Mouse (Mus musculus): ENCODE results near the gene Ranbp17. TPM values are rescaled to one million over a fixed set of nuclear protein-coding genes. Genes with fewer than 3 reads are reported as not detected.
"Not testable (repeated sequence)": the region's sequence is repeated elsewhere in the genome, so short reads cannot be mapped to it uniquely, and the experiment has no call there.

The Ranbp17 gene
- polyA plus RNA-seq, 1 experiment from 2014 or later = 4.1 TPM

DNA sequence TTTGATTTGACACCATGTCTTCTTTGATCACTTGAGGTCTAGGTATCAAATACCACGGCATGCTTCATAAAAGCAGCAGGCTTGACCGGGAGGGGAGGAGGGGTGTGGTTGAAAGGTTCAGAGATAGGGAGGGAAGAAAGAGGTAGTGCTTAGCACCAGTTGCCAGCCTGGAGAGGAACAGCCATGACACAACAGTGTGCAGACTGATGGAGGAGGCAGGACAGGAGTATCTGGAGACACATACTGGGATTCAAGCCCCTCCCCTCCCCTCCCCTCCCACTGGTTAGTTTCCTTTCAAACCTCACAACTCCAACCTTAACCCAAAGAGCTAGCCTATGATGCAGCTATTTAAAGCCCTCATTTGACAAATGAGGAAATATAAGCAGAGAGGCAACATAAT is 16.0 kb upstream of the Ranbp17 start:
- in situ Hi-C loops (cut with MboI; ENCODE audit: low pct_unique_long_range_greater_than_20kb) = no loop called here
- no peak for ATAC-seq
- H3K27me3 ChIP-seq = peaks cover 24% of the 10 kb centered on the region
- DNase-seq (ENCODE audit: low read depth, low spot score) = no peak
- POLR2A ChIA-PET = no interaction called here
- no peak for TF ChIP-seq CTCF (IDR thresholded peaks at IDR 0.05)
- CTCF ChIA-PET = no interaction called here

DNA sequence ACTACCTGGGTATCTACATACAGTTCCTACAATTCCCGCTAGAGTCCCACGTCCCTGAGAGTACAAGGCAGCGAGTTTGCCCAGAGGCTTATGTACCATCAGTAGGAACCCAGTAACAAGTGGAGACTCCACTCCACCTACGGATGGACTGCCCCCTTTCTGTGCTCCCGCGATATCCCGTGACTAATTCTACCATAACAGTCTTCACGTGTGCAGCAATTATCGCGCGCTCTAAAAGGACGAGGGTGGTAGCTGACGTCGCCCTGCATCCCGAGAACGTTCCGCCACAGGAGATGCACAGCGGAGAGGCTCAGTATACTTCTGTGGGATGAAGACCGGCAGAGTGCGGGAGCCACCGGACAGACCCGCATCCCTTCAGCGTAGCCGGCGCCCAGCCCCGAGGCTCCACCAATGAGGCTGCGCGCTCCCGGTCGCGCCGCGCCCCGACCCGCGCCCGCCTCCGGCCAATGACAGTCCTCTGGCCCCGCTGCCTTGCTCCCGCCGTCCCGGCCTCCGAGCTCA is 631 bp downstream of the Ranbp17 start:
- in situ Hi-C loops (cut with MboI; ENCODE audit: low pct_unique_long_range_greater_than_20kb) = no loop called here
- TF ChIP-seq CTCF (IDR thresholded peaks at IDR 0.05) = peak; percentile 40
- ChIA-PET POLR2A (no interaction called here), CTCF (no interaction called here)
- peak; percentile 96 for ATAC-seq
- peak; percentile 46 for DNase-seq (ENCODE audit: low read depth, low spot score)
- H3K27me3 ChIP-seq = no peaks in the 10 kb centered on the region

GRCm38 (mm10) chr11:33509401-33509800 is 4.1 kb downstream of the Ranbp17 start:
- TF ChIP-seq CTCF (IDR thresholded peaks at IDR 0.05) = no peak
- CTCF ChIA-PET = no interaction called here

DNA sequence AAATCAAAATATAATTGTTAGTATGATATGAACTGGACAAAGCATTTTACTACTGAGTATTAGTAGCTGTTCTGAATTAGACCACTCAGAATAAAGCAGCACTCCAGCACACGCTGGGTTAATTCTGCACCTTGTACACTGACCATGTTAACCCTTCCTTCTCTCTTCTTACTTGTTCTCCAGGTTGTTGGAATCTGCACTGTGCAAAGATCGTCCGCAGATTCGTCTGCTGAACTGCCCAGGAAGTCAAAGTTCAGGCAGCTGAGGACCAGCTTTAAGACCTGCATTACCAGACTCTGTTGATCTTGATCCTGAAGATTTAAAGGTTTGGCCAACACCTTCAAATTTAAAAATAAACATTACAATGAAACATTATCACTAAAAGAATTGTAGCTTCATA is 27.8 kb downstream of the Ranbp17 start:
- no peaks in the 10 kb centered on the region for H3K27me3 ChIP-seq
- ChIA-PET CTCF (interaction anchor here (0.7 kb wide), 1 partner anchor 197 kb away, joined by 3 read pairs; no protein-coding TSS in a partner anchor), POLR2A (no interaction called here)
- no peak for DNase-seq (ENCODE audit: low read depth, low spot score)
- in situ Hi-C loops (cut with MboI; ENCODE audit: low pct_unique_long_range_greater_than_20kb) = no loop called here
- no peak for ATAC-seq
- no peak for TF ChIP-seq CTCF (IDR thresholded peaks at IDR 0.05)

More at GRCm38 (mm10) chr11:33509401-33509800, 4.1 kb downstream of the Ranbp17 start:
- no peaks in the 10 kb centered on the region for H3K27me3 ChIP-seq
- DNase-seq (ENCODE audit: low read depth, low spot score) = no peak
- ATAC-seq = no peak
- POLR2A ChIA-PET = no interaction called here
- in situ Hi-C loops (cut with MboI; ENCODE audit: low pct_unique_long_range_greater_than_20kb) = no loop called here

GRCm38 (mm10) chr11:33480410-33480809 is 33.1 kb downstream of the Ranbp17 start:
- in situ Hi-C loops (cut with MboI; ENCODE audit: low pct_unique_long_range_greater_than_20kb) = no loop called here
- CTCF ChIA-PET = interaction anchor here (1.1 kb wide), 1 partner anchor 12 kb away, joined by 3 read pairs; no protein-coding TSS in a partner anchor
- no peaks in the 10 kb centered on the region for H3K27me3 ChIP-seq
- POLR2A ChIA-PET = no interaction called here
- ATAC-seq = no peak
- DNase-seq (ENCODE audit: low read depth, low spot score) = no peak
- TF ChIP-seq CTCF (IDR thresholded peaks at IDR 0.05) = no peak

- ATAC-seq = no peak
- no peak for DNase-seq (ENCODE audit: low read depth, low spot score)
- ChIA-PET CTCF (interaction anchor here (1.1 kb wide), 1 partner anchor 13 kb away, joined by 3 read pairs; no protein-coding TSS in a partner anchor), POLR2A (interaction anchor here (0.7 kb wide), 1 partner anchor 28 kb away, joined by 3 read pairs; no protein-coding TSS in a partner anchor)
- no peak for TF ChIP-seq CTCF (IDR thresholded peaks at IDR 0.05)
- H3K27me3 ChIP-seq = no peaks in the 10 kb centered on the region
- in situ Hi-C loops (cut with MboI; ENCODE audit: low pct_unique_long_range_greater_than_20kb) = no loop called here
These were observed 34.3 kb downstream of the Ranbp17 start for GRCm38 (mm10) chr11:33479209-33479608.

DNA sequence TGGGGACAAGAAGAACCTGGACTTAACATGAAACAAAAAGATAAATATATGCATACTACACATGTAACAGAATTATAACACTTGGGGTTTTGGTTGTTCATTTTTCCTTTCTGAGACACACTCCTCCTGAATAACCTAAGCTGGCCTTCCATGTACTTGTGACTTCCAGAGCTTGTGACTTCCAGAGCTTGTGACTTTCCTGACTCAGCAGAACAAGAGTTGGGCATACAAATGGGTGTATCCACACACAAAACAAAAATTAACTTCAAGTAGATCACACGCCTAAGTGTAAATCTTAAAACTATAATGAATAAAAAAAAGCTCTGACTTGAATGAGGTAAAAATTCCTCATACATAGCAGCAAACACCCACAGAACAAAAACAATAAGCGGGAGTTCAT is 36.9 kb downstream of the Ranbp17 start:
- no peak for ATAC-seq
- no peak for TF ChIP-seq CTCF (IDR thresholded peaks at IDR 0.05)
- in situ Hi-C loops (cut with MboI; ENCODE audit: low pct_unique_long_range_greater_than_20kb) = no loop called here
- ChIA-PET POLR2A (no interaction called here), CTCF (no interaction called here)
- H3K27me3 ChIP-seq = no peaks in the 10 kb centered on the region
- DNase-seq (ENCODE audit: low read depth, low spot score) = no peak

DNA sequence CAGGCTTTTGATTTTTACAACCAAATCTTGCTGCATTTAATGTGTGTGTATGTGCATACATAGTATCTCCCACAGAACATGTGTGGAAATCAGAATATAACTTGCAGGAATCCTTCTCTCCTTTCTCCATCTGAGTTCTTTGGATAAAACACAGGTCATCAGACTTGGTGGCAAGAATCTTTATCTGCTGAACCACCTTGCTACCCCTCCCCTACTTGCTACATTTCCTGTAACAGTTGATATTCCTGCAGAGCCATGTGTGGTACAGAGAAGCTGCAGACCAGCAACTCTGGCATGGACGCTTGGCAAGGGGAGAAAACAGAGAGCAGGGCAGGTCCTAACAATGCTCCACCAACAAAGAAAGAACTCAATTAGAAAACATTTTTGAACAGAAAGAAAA is 52.4 kb downstream of the Ranbp17 start:
- ChIA-PET CTCF (no interaction called here), POLR2A (interaction anchor here (0.7 kb wide), 1 partner anchor 77 kb away, joined by 3 read pairs; no protein-coding TSS in a partner anchor)
- no peak for ATAC-seq
- in situ Hi-C loops (cut with MboI; ENCODE audit: low pct_unique_long_range_greater_than_20kb) = no loop called here
- no peak for DNase-seq (ENCODE audit: low read depth, low spot score)
- no peaks in the 10 kb centered on the region for H3K27me3 ChIP-seq
- no peak for TF ChIP-seq CTCF (IDR thresholded peaks at IDR 0.05)

GRCm38 (mm10) chr11:33454069-33454468 is 59.5 kb downstream of the Ranbp17 start:
- TF ChIP-seq CTCF (IDR thresholded peaks at IDR 0.05) = no peak
- CTCF ChIA-PET = interaction anchor here (1.2 kb wide), 1 partner anchor 131 kb away, joined by 3 read pairs; no protein-coding TSS in a partner anchor
- in situ Hi-C loops (cut with MboI; ENCODE audit: low pct_unique_long_range_greater_than_20kb) = no loop called here

GRCm38 (mm10) chr11:33433813-33434212 is 79.7 kb downstream of the Ranbp17 start:
- ChIA-PET CTCF (no interaction called here), POLR2A (no interaction called here)
- no peaks in the 10 kb centered on the region for H3K27me3 ChIP-seq
- in situ Hi-C loops (cut with MboI; ENCODE audit: low pct_unique_long_range_greater_than_20kb) = no loop called here
- no peak for DNase-seq (ENCODE audit: low read depth, low spot score)
- TF ChIP-seq CTCF (IDR thresholded peaks at IDR 0.05) = peak; percentile 13
- no peak for ATAC-seq

More at GRCm38 (mm10) chr11:33454069-33454468, 59.5 kb downstream of the Ranbp17 start:
- DNase-seq (ENCODE audit: low read depth, low spot score) = no peak
- H3K27me3 ChIP-seq = no peaks in the 10 kb centered on the region
- POLR2A ChIA-PET = no interaction called here
- no peak for ATAC-seq

DNA sequence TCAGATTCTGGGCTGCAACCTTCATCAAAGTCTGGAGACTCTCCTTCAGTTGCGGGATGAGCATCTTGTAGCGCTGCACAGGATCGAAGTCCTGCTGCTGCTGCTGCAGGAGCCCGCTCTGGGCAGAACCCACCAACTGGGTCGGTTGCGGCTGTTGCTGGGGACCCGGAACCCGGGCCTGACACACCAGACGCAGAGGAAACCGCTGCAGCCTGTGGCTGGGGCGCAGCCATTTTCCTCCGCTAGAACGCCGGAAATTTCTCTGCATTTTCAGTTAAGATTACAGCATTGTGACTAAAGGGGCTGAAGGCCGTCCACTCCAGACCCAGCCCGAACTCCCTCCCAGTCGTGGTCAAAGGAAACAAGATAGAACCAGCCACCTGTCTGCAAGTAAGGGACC is 85.3 kb downstream of the Ranbp17 start:
- in situ Hi-C loops (cut with MboI; ENCODE audit: low pct_unique_long_range_greater_than_20kb); H3K27me3 ChIP-seq; POLR2A ChIA-PET; CTCF ChIA-PET; DNase-seq (ENCODE audit: low read depth, low spot score); ATAC-seq: not testable (repeated sequence)

DNA sequence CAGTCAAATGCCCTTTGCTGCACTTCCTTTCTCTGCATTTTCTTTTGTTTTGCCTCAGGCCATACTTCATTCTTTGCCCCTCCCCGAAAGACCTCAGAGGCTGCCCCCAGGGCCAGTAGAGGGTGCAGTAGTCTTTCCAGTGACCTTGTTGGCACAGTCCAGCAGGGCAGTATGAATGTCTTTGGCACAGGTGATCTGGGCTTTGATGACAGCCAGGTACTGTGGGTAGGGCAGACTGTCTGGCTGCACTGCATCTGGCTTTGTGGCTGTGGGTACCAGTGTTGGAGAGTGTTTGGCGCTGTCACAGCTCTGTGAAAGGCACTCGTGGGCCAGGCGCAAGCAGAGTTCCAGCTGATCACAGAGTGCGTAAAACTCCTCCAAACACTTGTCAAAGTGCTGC is 85.8 kb downstream of the Ranbp17 start:
- POLR2A ChIA-PET; CTCF ChIA-PET; ATAC-seq; in situ Hi-C loops (cut with MboI; ENCODE audit: low pct_unique_long_range_greater_than_20kb); DNase-seq (ENCODE audit: low read depth, low spot score); H3K27me3 ChIP-seq: not testable (repeated sequence)
